Mouse (Mus musculus) cerebellum, postnatal 10 days (tissue): ENCODE data around the gene Sin3a.

ENCODE experiments used
- DNase-seq, 2 experiments: peaks; one replicate each; pipeline ENCODE4 v3.0.0; 2021; ENCODE audit warnings: mixed read lengths in 2 of 2

Sin3a gene

GRCm38 (mm10) chr9:57071801-57072351, at the start of gene Sin3a:
Gene Sin3a (plus strand): TSS chr9:57072040.
- DNase-seq: peak; percentile 84 to 85

DNA sequence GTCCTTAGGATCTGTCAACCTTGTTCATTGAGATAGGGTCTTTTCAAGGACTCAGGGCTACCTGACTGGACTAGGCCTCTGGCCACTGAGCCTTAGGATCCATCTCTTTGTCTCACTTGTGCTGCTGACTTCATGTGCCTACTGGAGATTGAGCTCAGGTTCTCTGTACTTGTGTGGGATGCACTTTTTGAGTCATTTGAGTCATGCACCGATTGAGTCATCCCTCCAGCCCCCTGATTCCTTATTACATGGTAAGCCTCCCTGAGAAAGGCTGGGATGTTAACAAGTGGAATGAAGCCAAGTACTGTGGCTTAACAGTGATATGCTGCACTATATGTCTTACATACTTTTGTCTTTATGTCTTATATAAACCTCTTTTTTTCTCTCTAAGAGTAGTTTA, 40.1 kb upstream of the Sin3a start:
- no peak for DNase-seq

DNA sequence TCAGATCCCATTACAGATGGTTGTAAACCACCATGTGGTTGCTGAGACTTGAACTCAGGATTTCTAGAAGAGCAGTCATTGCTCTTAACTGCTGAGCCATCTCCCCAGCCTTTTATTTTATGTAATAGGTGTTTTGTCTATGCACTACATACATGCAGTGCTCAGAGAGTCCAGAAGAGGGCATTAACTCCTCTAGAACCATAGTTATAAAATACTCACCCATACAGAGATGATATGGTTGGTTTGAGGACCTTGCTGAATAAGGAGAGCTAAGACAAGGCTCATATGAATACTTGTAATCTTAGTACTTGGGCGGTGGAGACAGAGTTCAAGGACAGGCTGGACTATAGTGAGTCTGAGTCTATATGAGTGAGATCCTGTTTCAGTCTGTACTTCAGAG, 15.6 kb upstream of the Sin3a start:
- peak; percentile 74 to 78 for DNase-seq

DNA sequence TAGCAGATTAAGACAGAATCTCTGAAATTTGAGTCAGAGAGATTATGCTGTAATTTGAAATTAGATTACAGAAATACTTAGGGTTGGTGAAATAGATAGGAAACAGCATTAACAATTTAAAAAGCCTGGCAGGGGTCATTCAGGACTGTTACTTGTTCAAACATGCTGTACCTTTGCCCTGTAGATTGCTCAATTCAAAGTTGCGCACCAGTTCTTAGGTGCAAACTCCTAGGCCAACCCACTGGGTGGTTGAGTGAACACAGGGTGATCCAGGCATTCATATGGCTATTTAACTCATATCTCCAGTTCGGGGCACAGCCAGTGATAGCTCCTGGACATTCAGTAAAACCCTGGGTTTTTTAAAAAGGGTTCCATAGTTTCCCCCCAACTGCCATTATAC, 7.7 kb upstream of the Sin3a start:
- no peak for DNase-seq

GRCm38 (mm10) chr9:57068266-57068665, 3.6 kb upstream of the Sin3a start:
- no peak for DNase-seq

DNA sequence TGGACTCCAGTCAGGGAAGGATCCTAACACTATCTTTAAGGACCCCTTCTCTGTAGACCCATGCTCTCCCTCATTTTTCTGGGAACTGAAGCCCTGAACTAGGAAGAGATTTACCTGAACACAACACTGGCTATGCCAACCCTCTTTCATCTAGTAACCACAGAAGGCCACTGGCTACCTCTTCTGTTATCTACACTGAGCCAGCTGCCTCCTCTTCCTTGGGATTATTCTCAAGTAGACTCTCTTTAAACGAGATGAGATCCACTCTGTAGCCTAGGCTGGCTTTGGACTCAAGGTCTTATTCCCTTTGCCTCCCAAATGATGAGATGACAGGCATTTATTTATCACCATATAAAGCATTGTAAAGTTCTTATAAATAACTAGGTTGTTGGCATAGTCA, 1.6 kb upstream of the Sin3a start:
- DNase-seq: no peak

- peak in 1 of 2 experiments; percentile 8 for DNase-seq
These were observed 867 bp upstream of the Sin3a start for GRCm38 (mm10) chr9:57070800-57071545.

- DNase-seq: no peak
These were observed 717 bp downstream of the Sin3a start for GRCm38 (mm10) chr9:57072526-57072988.

- peak; percentile 97 for DNase-seq
These were observed 1.3 kb downstream of the Sin3a start for GRCm38 (mm10) chr9:57072989-57073789.

DNA sequence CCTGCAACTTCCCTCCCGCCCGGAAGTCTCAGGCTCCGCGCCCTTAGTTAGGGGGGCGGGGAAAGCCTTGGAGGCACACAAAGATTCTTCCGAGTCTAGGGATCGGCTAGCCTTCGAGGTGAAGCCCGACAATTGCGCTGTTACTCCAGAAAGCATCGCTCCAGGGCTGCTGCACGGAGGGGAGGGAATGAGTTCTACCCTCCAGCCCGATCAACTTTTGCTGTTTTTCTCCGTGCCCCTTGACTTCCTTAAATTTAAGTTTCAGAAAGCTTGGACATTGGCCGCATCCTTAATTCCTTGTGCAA, 1.9 kb downstream of the Sin3a start:
- DNase-seq: no peak

- peak; percentile 47 to 51 for DNase-seq
These were observed 2.5 kb downstream of the Sin3a start for GRCm38 (mm10) chr9:57074171-57074821.

GRCm38 (mm10) chr9:57074822-57075603, 3.2 kb downstream of the Sin3a start:
- peak; percentile 80 to 83 for DNase-seq

GRCm38 (mm10) chr9:57075681-57076381, 4.0 kb downstream of the Sin3a start:
- DNase-seq: peak; percentile 99

- peak; percentile 90 to 93 for DNase-seq
These were observed 5.1 kb downstream of the Sin3a start for GRCm38 (mm10) chr9:57076701-57077660.

DNA sequence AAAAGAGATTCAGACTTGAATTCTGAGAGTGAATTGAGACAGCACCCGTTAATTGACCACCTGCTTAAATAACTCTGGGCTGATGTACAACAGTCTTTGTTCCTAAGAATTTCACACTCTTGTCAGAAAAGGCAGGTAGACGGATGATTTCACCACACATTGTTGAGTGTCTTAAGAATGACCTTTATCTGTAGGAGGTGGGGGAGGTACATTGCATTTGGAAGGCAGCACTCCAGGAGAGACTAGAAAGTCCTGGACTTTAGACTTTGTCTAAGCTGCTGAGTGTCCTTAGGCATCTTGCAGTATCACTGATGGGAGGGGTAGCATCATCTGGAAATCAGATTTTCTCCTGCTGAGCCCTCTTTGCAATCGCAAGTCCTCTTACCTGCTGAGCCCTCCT, 10.4 kb downstream of the Sin3a start:
- DNase-seq: no peak

GRCm38 (mm10) chr9:57117261-57117755, 45.5 kb downstream of the Sin3a start:
- DNase-seq: no peak

DNA sequence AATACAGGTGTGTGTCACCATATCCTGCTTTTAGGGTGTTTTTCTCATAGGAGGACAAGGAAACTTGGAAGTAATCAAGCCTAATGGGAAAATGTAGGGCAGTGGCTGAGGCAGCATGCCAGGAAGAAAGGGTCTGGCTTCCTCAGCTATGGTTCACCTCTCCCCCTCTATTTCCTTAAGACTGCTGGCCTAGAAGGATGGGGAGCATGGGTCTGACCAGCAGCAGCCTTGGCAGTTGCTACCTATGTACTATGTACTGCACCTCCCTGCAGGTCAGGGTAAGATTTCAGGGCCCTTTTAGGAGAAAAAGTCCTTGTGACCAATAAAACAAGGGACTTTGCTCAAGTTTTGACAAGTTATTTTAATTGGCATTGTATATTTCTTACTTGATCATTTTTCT, 57.8 kb downstream of the Sin3a start:
- no peak for DNase-seq

DNA sequence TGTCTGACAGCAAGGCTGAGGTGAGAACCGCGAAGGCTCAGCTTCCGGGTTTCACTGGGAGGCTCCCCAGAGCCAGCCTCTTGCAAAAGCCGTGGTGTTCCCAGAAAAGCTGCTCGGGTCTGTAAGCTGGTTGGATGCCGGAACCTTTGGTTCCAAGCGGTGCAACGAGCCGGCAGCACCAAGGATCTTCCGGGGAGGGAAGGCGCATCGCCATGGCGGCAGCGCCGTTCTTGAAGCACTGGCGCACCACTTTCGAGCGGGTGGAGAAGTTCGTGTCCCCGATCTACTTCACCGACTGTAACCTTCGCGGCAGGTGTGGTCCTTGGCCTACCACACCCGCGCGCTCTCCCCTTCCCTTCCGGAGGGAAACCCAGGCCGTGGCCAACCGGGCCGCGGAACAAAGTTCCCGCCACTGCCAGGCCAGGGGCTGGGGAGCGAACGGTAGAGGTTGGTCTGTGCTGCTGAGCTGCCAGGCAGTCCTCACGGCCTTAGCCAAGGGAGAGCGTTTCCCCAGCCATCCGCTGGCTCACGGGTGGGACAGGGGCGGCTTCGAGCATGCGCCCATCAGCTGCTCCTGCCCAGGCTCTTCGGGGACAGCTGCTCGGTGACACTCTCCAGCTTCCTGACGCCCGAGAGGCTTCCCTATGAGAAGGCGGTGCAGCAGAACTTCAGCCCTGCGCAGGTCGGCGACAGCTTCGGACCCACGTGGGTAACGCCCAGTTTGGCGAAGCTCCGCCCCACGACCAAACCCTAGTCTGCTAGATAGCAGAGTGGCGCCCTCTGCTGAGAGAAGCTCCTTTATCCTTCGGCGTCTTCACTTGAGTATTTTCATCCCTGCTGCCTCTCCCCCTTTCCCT, 59.0 kb downstream of the Sin3a start, which contains the start of gene Man2c1:
Gene Man2c1 (plus strand): TSS at position 114 of the 857 bp plus-strand sequence.
- DNase-seq: peak; percentile 98

DNA sequence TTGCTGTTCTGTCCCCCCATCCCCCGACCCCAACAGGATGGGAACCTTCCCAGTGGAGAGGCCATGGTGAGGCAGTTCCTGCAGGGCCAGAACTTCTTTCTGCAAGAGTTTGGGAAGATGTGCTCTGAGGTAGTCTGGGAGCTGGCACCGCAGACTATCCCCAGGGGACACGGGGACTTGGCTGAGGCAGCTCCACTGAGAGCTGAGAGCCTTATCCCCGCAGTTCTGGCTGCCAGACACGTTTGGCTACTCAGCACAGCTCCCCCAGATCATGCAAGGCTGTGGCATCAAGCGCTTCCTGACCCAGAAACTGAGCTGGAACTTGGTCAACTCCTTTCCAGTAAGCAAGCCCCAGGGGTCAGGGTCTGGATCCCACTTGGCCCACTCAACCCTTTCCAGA, 65.4 kb downstream of the Sin3a start:
- DNase-seq: peak in 1 of 2 experiments; percentile 42
